Mouse (Mus musculus): Measurements from ENCODE around the gene Prkg2.

Gene Prkg2

GRCm38 (mm10) chr5:98975877-98976672 lies 61.1 kb downstream of the Prkg2 start:
- no peak for DNase-seq (ENCODE audit: low spot score)

GRCm38 (mm10) chr5:98966679-98967078 lies 70.5 kb downstream of the Prkg2 start:
- DNase-seq (ENCODE audit: low spot score): no peak

- no peak for DNase-seq (ENCODE audit: low spot score)
Observed at GRCm38 (mm10) chr5:98965139-98965538, 72.0 kb downstream of the Prkg2 start.

- no peak for DNase-seq (ENCODE audit: low spot score)
Observed at GRCm38 (mm10) chr5:98964367-98964766, 72.8 kb downstream of the Prkg2 start.

DNA sequence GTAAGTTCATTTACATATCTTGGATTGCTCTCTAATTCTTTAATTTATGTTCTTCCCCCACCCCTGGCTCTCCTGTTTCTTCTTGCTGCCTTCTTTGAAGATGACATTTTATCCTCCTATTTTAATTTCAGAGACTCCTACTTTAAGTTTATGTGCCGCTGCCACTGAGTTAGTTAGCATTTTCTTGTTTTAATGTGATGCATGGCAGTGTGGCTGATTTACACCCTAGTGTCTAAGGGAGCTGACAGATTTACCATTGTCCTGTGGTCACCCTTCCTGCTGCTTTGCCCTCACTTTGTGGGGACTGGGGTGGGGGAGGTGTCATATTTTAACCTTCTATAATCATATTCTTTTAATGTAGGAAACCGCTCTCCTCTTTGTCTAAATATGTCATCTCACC lies 74.7 kb downstream of the Prkg2 start:
- DNase-seq (ENCODE audit: low spot score): no peak

GRCm38 (mm10) chr5:98955576-98955975 lies 81.6 kb downstream of the Prkg2 start:
- DNase-seq (ENCODE audit: low spot score): no peak

GRCm38 (mm10) chr5:98953386-98953785 lies 83.8 kb downstream of the Prkg2 start:
- no peak for DNase-seq (ENCODE audit: low spot score)

- no peak for DNase-seq (ENCODE audit: low spot score)
Observed at GRCm38 (mm10) chr5:98951566-98951965, 85.6 kb downstream of the Prkg2 start.

DNA sequence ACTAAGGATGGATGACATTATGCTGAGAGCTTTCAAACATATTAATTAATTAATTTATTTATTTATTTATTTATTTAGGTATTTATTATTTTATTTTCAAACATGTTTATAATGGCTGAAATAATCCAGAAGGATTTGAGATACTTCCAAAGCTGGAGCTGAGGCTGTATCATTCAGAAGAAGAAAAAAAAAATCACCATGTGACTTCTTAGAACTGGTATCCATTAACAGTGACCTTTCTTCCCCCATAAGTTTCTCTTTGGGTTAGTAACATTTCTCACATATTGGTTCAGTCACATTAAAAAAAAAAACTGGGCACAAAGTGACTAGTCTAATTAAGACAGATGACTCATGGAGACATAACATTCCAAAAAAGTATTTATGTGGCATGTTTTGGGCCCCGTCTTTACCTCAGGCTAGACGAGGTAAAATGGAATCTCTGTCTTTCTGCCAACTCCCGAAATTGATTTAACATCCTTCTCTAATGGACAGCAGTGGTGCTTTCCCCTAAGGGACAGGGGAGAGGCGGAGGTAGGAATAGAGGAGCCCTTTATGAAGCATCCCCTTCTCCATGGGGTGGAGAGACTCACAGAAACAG lies 86.6 kb downstream of the Prkg2 start:
- DNase-seq (ENCODE audit: low spot score): no peak

DNA sequence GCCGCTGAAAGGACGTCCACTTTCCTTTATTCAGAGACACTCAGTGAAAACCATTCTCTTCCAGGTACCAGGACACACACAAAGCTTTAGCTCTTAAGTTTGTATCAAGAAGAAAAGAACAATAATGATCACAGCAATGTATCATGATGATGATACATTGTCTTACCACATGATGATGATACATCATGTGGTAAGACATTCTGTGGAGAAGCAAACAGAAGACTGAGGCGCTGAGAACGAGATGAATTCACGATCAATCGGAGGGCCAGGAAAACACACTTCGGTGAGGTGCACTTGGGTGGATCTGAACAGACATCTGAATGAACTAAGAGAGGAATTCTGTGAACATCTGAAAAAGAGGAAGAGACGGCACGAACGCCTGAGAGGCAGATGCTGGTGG lies 87.4 kb downstream of the Prkg2 start:
- no peak for DNase-seq (ENCODE audit: low spot score)

DNA sequence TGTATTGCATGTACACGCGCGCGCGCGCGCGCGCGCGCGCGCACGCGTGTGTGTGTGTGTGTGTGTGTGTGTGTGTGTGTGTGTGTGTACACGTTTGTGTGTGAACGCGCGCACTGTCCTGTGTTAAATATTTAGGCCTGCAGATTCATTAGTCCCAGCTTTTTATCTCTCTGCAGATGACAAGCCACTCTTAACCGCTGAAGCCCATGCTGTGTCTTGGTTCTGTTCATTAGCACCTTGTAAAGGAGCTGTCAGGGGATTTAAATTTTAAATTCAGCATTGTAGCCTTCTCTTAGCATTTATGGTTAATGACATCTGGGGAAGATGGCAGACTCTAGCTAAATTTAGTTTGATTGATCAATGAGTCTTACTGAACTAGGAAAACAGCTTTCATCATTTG lies 90.5 kb downstream of the Prkg2 start:
- no peak for DNase-seq (ENCODE audit: low spot score)

- no peak for DNase-seq (ENCODE audit: low spot score)
Observed at GRCm38 (mm10) chr5:98946117-98946620, 91.0 kb downstream of the Prkg2 start.

DNA sequence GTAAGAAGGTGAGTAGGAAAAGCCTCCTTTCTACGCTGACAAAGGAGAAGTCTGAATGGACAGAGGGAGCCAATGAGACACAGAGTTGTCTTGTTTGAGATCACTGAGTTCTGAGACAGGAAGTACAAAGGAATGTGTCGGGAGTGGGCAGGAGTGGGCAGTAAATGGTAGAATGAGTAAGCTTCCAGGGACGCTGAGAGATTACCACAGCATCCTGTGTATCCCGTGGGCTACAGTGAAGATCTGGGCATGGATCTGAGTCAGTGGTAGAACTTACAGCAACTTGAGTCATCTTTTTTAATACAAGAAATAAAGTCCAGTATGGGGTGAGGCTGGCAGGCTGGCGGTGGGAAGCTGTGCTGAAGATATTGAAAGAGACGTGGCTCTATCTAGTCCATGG lies 93.4 kb downstream of the Prkg2 start:
- DNase-seq (ENCODE audit: low spot score): no peak

DNA sequence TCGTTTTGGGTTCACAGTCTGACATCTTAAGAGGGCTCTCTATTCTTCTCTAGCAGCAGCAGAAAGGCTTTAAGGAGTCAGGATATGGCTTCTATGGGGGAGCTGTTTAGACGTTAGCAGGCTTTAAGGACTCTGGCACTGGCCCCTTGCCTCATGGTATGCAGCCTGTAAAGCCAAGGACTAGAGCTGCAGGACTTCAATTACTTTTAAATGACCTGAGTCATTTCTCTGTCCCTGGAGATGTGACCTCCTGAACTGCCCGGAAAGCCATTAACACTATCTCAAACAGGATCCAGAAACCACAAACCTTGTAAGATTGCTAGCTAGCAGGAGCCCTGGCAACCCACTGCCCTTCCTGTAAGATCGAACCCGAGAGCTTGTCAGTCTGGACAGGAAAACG lies 96.4 kb downstream of the Prkg2 start:
- DNase-seq (ENCODE audit: low spot score): peak; percentile 75

- DNase-seq (ENCODE audit: low spot score): no peak
Observed at GRCm38 (mm10) chr5:98939631-98940208, 97.4 kb downstream of the Prkg2 start.

DNA sequence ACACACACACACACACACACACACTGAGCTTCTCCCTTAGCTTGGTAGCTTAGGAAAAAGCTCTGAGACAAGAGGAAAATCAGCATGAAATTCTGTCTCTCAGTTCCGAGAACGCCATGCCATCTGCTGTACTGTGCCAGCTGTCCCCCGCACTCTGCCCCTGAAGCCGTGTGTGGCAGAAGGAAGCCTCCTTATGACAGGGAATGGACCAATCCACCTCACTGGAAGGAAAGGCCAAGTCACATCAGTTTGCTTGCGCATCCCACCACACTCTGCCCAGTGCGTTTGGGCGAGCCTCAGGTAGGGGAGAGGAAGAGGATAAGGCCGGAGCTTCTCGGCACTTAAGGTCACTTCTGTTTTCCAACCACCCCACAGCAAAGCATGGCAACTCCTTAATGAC lies 98.0 kb downstream of the Prkg2 start:
- no peak for DNase-seq (ENCODE audit: low spot score)

- no peak for DNase-seq (ENCODE audit: low spot score)
Observed at GRCm38 (mm10) chr5:98937879-98938278, 99.3 kb downstream of the Prkg2 start.

DNA sequence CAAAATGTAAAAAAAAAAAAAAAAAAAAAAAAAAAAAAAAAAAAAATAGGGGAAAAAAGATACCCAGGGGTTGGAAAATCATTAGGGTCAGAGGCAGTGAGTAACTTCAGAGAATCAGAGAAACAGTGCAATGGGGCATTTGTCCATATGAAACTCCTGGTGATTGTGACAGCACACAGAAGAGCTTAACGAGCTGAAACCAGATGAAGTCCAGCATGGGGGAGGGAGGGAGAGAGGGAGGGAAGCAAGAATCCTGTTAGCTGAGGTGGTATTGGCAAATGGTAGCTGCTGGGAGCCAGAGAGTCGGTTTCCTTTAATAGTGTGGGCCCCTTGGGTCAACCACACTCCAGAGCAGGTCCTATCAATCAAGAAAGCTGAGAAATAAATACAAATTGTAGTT lies 100.5 kb downstream of the Prkg2 start:
- no peak for DNase-seq (ENCODE audit: low spot score)

DNA sequence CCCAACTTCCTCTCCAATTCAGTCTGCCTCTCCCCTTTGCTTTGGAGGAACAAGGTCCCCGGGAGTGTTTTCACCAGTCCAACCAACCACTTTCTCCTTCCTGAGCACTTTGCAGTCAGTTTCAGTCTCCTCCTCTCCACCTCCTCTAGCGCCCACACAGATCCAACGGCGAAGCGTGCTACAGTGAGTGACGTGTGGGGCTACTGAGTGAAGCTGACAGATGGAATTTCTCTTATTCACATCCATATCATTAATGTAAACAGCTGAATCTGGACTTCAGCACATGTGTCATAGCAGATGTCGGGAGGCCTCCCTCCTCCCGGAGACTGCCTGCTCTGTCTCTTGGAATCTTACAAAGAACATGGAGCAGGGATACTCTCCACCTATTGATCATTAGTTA lies 101.2 kb downstream of the Prkg2 start:
- no peak for DNase-seq (ENCODE audit: low spot score)

DNA sequence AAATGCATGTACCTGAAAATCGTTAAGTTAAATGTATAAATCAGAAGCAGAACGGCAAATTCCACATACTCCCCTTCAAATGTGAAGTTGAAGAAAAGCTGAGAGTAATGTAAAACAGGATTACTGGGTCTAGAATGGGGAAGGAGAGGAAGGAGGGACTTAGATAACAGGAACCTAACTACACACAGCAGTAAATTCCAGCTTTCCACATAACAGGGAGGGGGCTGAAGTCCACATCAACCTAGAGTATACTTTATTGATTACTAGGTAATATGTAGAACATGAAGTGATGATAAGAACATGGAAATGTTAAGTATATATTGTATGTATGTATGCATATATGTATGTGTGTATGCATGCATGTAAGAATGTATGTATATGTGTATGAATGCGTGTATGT lies 114.2 kb downstream of the Prkg2 start:
- no peak for DNase-seq (ENCODE audit: low spot score)

GRCm38 (mm10) chr5:98921608-98922007 lies 115.5 kb downstream of the Prkg2 start:
- DNase-seq (ENCODE audit: low spot score): no peak

- DNase-seq (ENCODE audit: low spot score): no peak
Observed at GRCm38 (mm10) chr5:98918716-98919115, 118.4 kb downstream of the Prkg2 start.

GRCm38 (mm10) chr5:98902339-98902738 lies 134.8 kb downstream of the Prkg2 start:
- DNase-seq (ENCODE audit: low spot score): peak; percentile 62
